Mouse (Mus musculus): ENCODE results near the gene Apol7e. TPM values are rescaled to one million over a fixed set of nuclear protein-coding genes. Genes with fewer than 3 reads are reported as not detected.

Gene Apol7e
- polyA plus RNA-seq, 1 experiment from 2014 or later = not detected

- Histone ChIP-seq H3K27ac (ENCODE audit: low read depth, low read length) (no peak overlapping the region), H3K9ac (ENCODE audit: low read length) (no peak overlapping the region), H3K36me3 (ENCODE audit: control insufficient read depth, insufficient read depth, low read length) (no peaks in the 10 kb centered on the region), H3K9me3 (ENCODE audit: control insufficient read depth, low read length) (no peaks in the 10 kb centered on the region), H3K4me2 (ENCODE audit: low read depth, low read length, severe bottlenecking) (no peak overlapping the region), H3K4me1 (replicated peaks; ENCODE audit: control insufficient read depth, insufficient read depth, low read length) (no peaks in the 10 kb centered on the region), H3K27me3 (ENCODE audit: control insufficient read depth, insufficient read depth, low read length) (no peaks in the 10 kb centered on the region), H3K4me3 (ENCODE audit: low read depth, low read length) (no peak overlapping the region)
- 93% methylated on average over 10 of the region's 10 CpGs for WGBS
- ATAC-seq (replicated peaks; ENCODE audit: low FRiP score) = no peak
- DNase-seq (ENCODE audit: low spot score) = no peak
Observed at GRCm38 (mm10) chr15:77749717-77750116, 51.1 kb downstream of the Apol7e start.

- Histone ChIP-seq H3K9me3 (ENCODE audit: control insufficient read depth, low read length) (no peaks in the 10 kb centered on the region), H3K4me2 (ENCODE audit: low read depth, low read length, severe bottlenecking) (no peak overlapping the region), H3K27ac (ENCODE audit: low read depth, low read length) (no peak overlapping the region), H3K36me3 (ENCODE audit: control insufficient read depth, insufficient read depth, low read length) (no peaks in the 10 kb centered on the region), H3K9ac (ENCODE audit: low read length) (no peak overlapping the region), H3K27me3 (ENCODE audit: control insufficient read depth, insufficient read depth, low read length) (no peaks in the 10 kb centered on the region), H3K4me3 (ENCODE audit: low read depth, low read length) (no peak overlapping the region), H3K4me1 (replicated peaks; ENCODE audit: control insufficient read depth, insufficient read depth, low read length) (no peaks in the 10 kb centered on the region)
- ATAC-seq (replicated peaks; ENCODE audit: low FRiP score) (no peak), DNase-seq (ENCODE audit: low spot score) (no peak)
- whole genome bisulfite sequencing = 52% methylated on average over 1 of the region's 1 CpGs
Observed at GRCm38 (mm10) chr15:77750461-77750860, 51.8 kb downstream of the Apol7e start.

GRCm38 (mm10) chr15:77752443-77752842 lies 53.8 kb downstream of the Apol7e start:
- ATAC-seq (replicated peaks; ENCODE audit: low FRiP score) = no peak
- Histone ChIP-seq H3K27ac (ENCODE audit: low read depth, low read length) (no peak overlapping the region), H3K9me3 (ENCODE audit: control insufficient read depth, low read length) (no peaks in the 10 kb centered on the region), H3K9ac (ENCODE audit: low read length) (no peak overlapping the region), H3K27me3 (ENCODE audit: control insufficient read depth, insufficient read depth, low read length) (no peaks in the 10 kb centered on the region), H3K4me2 (ENCODE audit: low read depth, low read length, severe bottlenecking) (no peak overlapping the region), H3K4me3 (ENCODE audit: low read depth, low read length) (no peak overlapping the region), H3K36me3 (ENCODE audit: control insufficient read depth, insufficient read depth, low read length) (no peaks in the 10 kb centered on the region), H3K4me1 (replicated peaks; ENCODE audit: control insufficient read depth, insufficient read depth, low read length) (no peaks in the 10 kb centered on the region)
- DNase-seq (ENCODE audit: low spot score) = no peak
- WGBS = 70% methylated on average over 11 of the region's 11 CpGs

- no peak overlapping the region for H3K4me2 ChIP-seq (ENCODE audit: low read depth, low read length, severe bottlenecking)
- H3K4me1 ChIP-seq (replicated peaks; ENCODE audit: control insufficient read depth, insufficient read depth, low read length) = no peaks in the 10 kb centered on the region
- H3K9ac ChIP-seq (ENCODE audit: low read length) = no peak overlapping the region
- no CpG with 5 or more reads among the region's 2 CpGs for WGBS
- no peaks in the 10 kb centered on the region for H3K27me3 ChIP-seq (ENCODE audit: control insufficient read depth, insufficient read depth, low read length)
- ATAC-seq (replicated peaks; ENCODE audit: low FRiP score) = no peak
- no peaks in the 10 kb centered on the region for H3K36me3 ChIP-seq (ENCODE audit: control insufficient read depth, insufficient read depth, low read length)
- no peak overlapping the region for H3K4me3 ChIP-seq (ENCODE audit: low read depth, low read length)
- H3K9me3 ChIP-seq (ENCODE audit: control insufficient read depth, low read length) = no peaks in the 10 kb centered on the region
- no peak overlapping the region for H3K27ac ChIP-seq (ENCODE audit: low read depth, low read length)
- DNase-seq (ENCODE audit: low spot score) = no peak
Observed at GRCm38 (mm10) chr15:77755132-77755531, 56.5 kb downstream of the Apol7e start.

GRCm38 (mm10) chr15:77756081-77756480 lies 57.4 kb downstream of the Apol7e start:
- H3K27ac ChIP-seq (ENCODE audit: low read depth, low read length) = no peak overlapping the region
- 67% methylated on average over 2 of the region's 2 CpGs for WGBS
- H3K36me3 ChIP-seq (ENCODE audit: control insufficient read depth, insufficient read depth, low read length) = no peaks in the 10 kb centered on the region
- H3K9ac ChIP-seq (ENCODE audit: low read length) = no peak overlapping the region
- H3K4me3 ChIP-seq (ENCODE audit: low read depth, low read length) = no peak overlapping the region
- no peaks in the 10 kb centered on the region for H3K4me1 ChIP-seq (replicated peaks; ENCODE audit: control insufficient read depth, insufficient read depth, low read length)
- H3K27me3 ChIP-seq (ENCODE audit: control insufficient read depth, insufficient read depth, low read length) = no peaks in the 10 kb centered on the region
- no peaks in the 10 kb centered on the region for H3K9me3 ChIP-seq (ENCODE audit: control insufficient read depth, low read length)
- ATAC-seq (replicated peaks; ENCODE audit: low FRiP score) (no peak), DNase-seq (ENCODE audit: low spot score) (no peak)
- no peak overlapping the region for H3K4me2 ChIP-seq (ENCODE audit: low read depth, low read length, severe bottlenecking)

- no peaks in the 10 kb centered on the region for H3K36me3 ChIP-seq (ENCODE audit: control insufficient read depth, insufficient read depth, low read length)
- DNase-seq (ENCODE audit: low spot score) (peak; percentile 80), ATAC-seq (replicated peaks; ENCODE audit: low FRiP score) (no peak)
- no peak within 1 kb of the TSS for H3K9ac ChIP-seq (ENCODE audit: low read length)
- H3K27ac ChIP-seq (ENCODE audit: low read depth, low read length) = no peak within 1 kb of the TSS
- WGBS = 9% methylated on average over 9 of the region's 9 CpGs
- H3K27me3 ChIP-seq (ENCODE audit: control insufficient read depth, insufficient read depth, low read length) = no peaks in the 10 kb centered on the region
- H3K4me2 ChIP-seq (ENCODE audit: low read depth, low read length, severe bottlenecking) = no peak within 1 kb of the TSS
- H3K9me3 ChIP-seq (ENCODE audit: control insufficient read depth, low read length) = no peaks in the 10 kb centered on the region
- H3K4me3 ChIP-seq (ENCODE audit: low read depth, low read length) = no peak within 1 kb of the TSS
- H3K4me1 ChIP-seq (replicated peaks; ENCODE audit: control insufficient read depth, insufficient read depth, low read length) = no peaks in the 10 kb centered on the region
Observed at GRCm38 (mm10) chr15:77756848-77757247, 58.2 kb downstream of the Apol7e start, which contains the start of gene Apol8. TSS of gene Apol8 (minus strand) at chr15:77757003.

- H3K4me2 ChIP-seq (ENCODE audit: low read depth, low read length, severe bottlenecking) = no peak overlapping the region
- H3K9me3 ChIP-seq (ENCODE audit: control insufficient read depth, low read length) = no peaks in the 10 kb centered on the region
- no peaks in the 10 kb centered on the region for H3K36me3 ChIP-seq (ENCODE audit: control insufficient read depth, insufficient read depth, low read length)
- no peak overlapping the region for H3K27ac ChIP-seq (ENCODE audit: low read depth, low read length)
- 87% methylated on average over 4 of the region's 4 CpGs for WGBS
- DNase-seq (ENCODE audit: low spot score) (no peak), ATAC-seq (replicated peaks; ENCODE audit: low FRiP score) (no peak)
- no peak overlapping the region for H3K9ac ChIP-seq (ENCODE audit: low read length)
- no peaks in the 10 kb centered on the region for H3K4me1 ChIP-seq (replicated peaks; ENCODE audit: control insufficient read depth, insufficient read depth, low read length)
- H3K4me3 ChIP-seq (ENCODE audit: low read depth, low read length) = no peak overlapping the region
- H3K27me3 ChIP-seq (ENCODE audit: control insufficient read depth, insufficient read depth, low read length) = no peaks in the 10 kb centered on the region
Observed at GRCm38 (mm10) chr15:77757586-77758226, 59.0 kb downstream of the Apol7e start.

GRCm38 (mm10) chr15:77760037-77760436 lies 61.4 kb downstream of the Apol7e start:
- H3K36me3 ChIP-seq (ENCODE audit: control insufficient read depth, insufficient read depth, low read length) = no peaks in the 10 kb centered on the region; the same call in 1 of the 2 replicates
- WGBS = 93% methylated on average over 16 of the region's 16 CpGs

GRCm38 (mm10) chr15:77761083-77761482 lies 62.4 kb downstream of the Apol7e start:
- Histone ChIP-seq H3K4me3 (ENCODE audit: low read depth, low read length) (no peak overlapping the region), H3K27me3 (ENCODE audit: control insufficient read depth, insufficient read depth, low read length) (no peaks in the 10 kb centered on the region), H3K9ac (ENCODE audit: low read length) (no peak overlapping the region), H3K4me2 (ENCODE audit: low read depth, low read length, severe bottlenecking) (no peak overlapping the region), H3K27ac (ENCODE audit: low read depth, low read length) (no peak overlapping the region), H3K9me3 (ENCODE audit: control insufficient read depth, low read length) (no peaks in the 10 kb centered on the region), H3K36me3 (ENCODE audit: control insufficient read depth, insufficient read depth, low read length) (no peaks in the 10 kb centered on the region; the same call in 1 of the 2 replicates), H3K4me1 (replicated peaks; ENCODE audit: control insufficient read depth, insufficient read depth, low read length) (no peaks in the 10 kb centered on the region)
- 94% methylated on average over 7 of the region's 7 CpGs for WGBS
- ATAC-seq (replicated peaks; ENCODE audit: low FRiP score) (no peak), DNase-seq (ENCODE audit: low spot score) (no peak)

More at GRCm38 (mm10) chr15:77760037-77760436, 61.4 kb downstream of the Apol7e start:
- no peak overlapping the region for H3K27ac ChIP-seq (ENCODE audit: low read depth, low read length)
- H3K4me1 ChIP-seq (replicated peaks; ENCODE audit: control insufficient read depth, insufficient read depth, low read length) = no peaks in the 10 kb centered on the region
- no peak overlapping the region for H3K4me3 ChIP-seq (ENCODE audit: low read depth, low read length)
- H3K27me3 ChIP-seq (ENCODE audit: control insufficient read depth, insufficient read depth, low read length) = no peaks in the 10 kb centered on the region
- H3K9me3 ChIP-seq (ENCODE audit: control insufficient read depth, low read length) = no peaks in the 10 kb centered on the region
- no peak for ATAC-seq (replicated peaks; ENCODE audit: low FRiP score)
- no peak for DNase-seq (ENCODE audit: low spot score)
- H3K4me2 ChIP-seq (ENCODE audit: low read depth, low read length, severe bottlenecking) = no peak overlapping the region
- no peak overlapping the region for H3K9ac ChIP-seq (ENCODE audit: low read length)
